8 mouse cellular contexts compared by ENCODE assay signal in genomic region chr1:181150827-181151534, GRCm38 (mm10). TPM values are rescaled to one million over a fixed set of nuclear protein-coding genes. Genes with fewer than 3 reads are reported as not detected.
DNase-seq lines count a peak whose midpoint lies in the region; ATAC-seq and TF ChIP-seq lines count a peak whose summit lies in the region.

No protein-coding gene starts in this region.

- WGBS in hindbrain, postnatal 0 days, result under 1% methylated on average over 46 of the region's 59 CpGs

- ATAC-seq in hindbrain, postnatal 0 days, result peak; percentile 92
- peak; percentile 99 for ATAC-seq in megakaryocyte, adult 5-6 weeks (ENCODE audit: poor library complexity, severe bottlenecking)

- H3K4me2 ChIP-seq in hindbrain, postnatal 0 days (ENCODE audit: low read depth, low read length), result peak overlapping the region; percentile 61

- H3K27ac ChIP-seq in hindbrain, postnatal 0 days, result peak overlapping the region; percentile 83
- H3K27ac ChIP-seq in left cerebral cortex, adult 2 months, result peak overlapping the region; percentile 82

- peak; percentile 87 for DNase-seq in T-cell, adult 2 months (ENCODE audit: low spot score)
- DNase-seq in cerebellum, postnatal 36 days, result peak; percentile 90 to 94
- peak; percentile 92 for DNase-seq in gastrocnemius, adult 18-20 months (ENCODE audit: low spot score)
- DNase-seq in hindbrain, postnatal 0 days (ENCODE audit: low spot score), result peak; percentile 96
- peak; percentile 89 to 91 for DNase-seq in left cerebral cortex, adult 2 months (ENCODE audit: extremely low spot score in 1 of 2, low spot score in 2 of 2)
- DNase-seq in right cerebral cortex, adult 2 months (ENCODE audit: low spot score in 2 of 2), result peak; percentile 94 to 96
- DNase-seq in urinary bladder, postnatal 14 days (ENCODE audit: low spot score), result peak; percentile 93

- intact Hi-C loops in left cerebral cortex, adult 2 months (cut with DNase I), result loop anchor here (5.0 kb wide), 1 partner anchor 339 kb away; the partner anchor contains the start of gene H3f3a

- no peaks in the 10 kb centered on the region for H3K9me3 ChIP-seq in hindbrain, postnatal 0 days (ENCODE audit: low read length)

- TF ChIP-seq CTCF in hindbrain, postnatal 0 days (IDR thresholded peaks at IDR 0.05; ENCODE audit: low read depth), result no peak
- no peak for TF ChIP-seq CTCF in left cerebral cortex, adult 2 months (IDR thresholded peaks at IDR 0.05)

- H3K4me1 ChIP-seq in hindbrain, postnatal 0 days (ENCODE audit: insufficient read depth, low read length), result 0 out of 2 replicates have a peak, but pooled peaks cover 10% of the 10 kb centered on the region

- H3K27me3 ChIP-seq in hindbrain, postnatal 0 days (ENCODE audit: insufficient read depth, low read length), result no peaks in the 10 kb centered on the region

- H3K36me3 ChIP-seq in hindbrain, postnatal 0 days (ENCODE audit: insufficient read depth, low read length), result no peaks in the 10 kb centered on the region

- peak overlapping the region; percentile 89 for H3K9ac ChIP-seq in hindbrain, postnatal 0 days (replicated peaks; ENCODE audit: low read length)

- peak overlapping the region; percentile 99 for H3K4me3 ChIP-seq in hindbrain, postnatal 0 days (ENCODE audit: low read length)
- H3K4me3 ChIP-seq in left cerebral cortex, adult 2 months, result peak overlapping the region; percentile 76

RNA-seq across cellular contexts. Expression of gene Cnih4, which starts 6.5 kb away (rescaled TPM):
- 10 to 100 TPM; 39.3 to 40.5 TPM for total RNA-seq in gastrocnemius, adult 18-20 months (2021)
- 10.8 and 12.9 TPM in 2 replicates for total RNA-seq in hindbrain, postnatal 0 days (2014; rRNA removed)
- polyA plus RNA-seq in hindbrain, postnatal 0 days (2015; fragmentation: Nextera tagmentation; extraction: Ambion mirVana), result 59.9 and 61.3 TPM in 2 replicates
- 10 to 100 TPM; 27.3 to 29.0 TPM for total RNA-seq in left cerebral cortex, adult 2 months (2021)
- 95.3 and 111 TPM in 2 replicates for total RNA-seq in megakaryocyte, adult 5-6 weeks (2015)
- total RNA-seq in megakaryocyte, adult 5-6 weeks (2017), result 147 and 148 TPM in 2 replicates

RNA-seq across cellular contexts. Expression of gene Nvl, which starts 7.0 kb away (rescaled TPM):
- total RNA-seq in gastrocnemius, adult 18-20 months (2021), result 1 to 10 TPM; 7.4 to 8.7 TPM
- 18.5 and 24.7 TPM in 2 replicates for total RNA-seq in hindbrain, postnatal 0 days (2014; rRNA removed)
- polyA plus RNA-seq in hindbrain, postnatal 0 days (2015; fragmentation: Nextera tagmentation; extraction: Ambion mirVana), result 26.8 and 27.1 TPM in 2 replicates
- 10 to 100 TPM; 34.4 to 36.5 TPM for total RNA-seq in left cerebral cortex, adult 2 months (2021)
- 19.8 and 22.7 TPM in 2 replicates for total RNA-seq in megakaryocyte, adult 5-6 weeks (2015)
- 14.0 and 18.1 TPM in 2 replicates for total RNA-seq in megakaryocyte, adult 5-6 weeks (2017)

Comparison
In these comparisons a context has a peak if more than half of its experiments do, and no peak if none do; other contexts are left out.
1. Peak in every context shown above with its lines: DNase-seq, ATAC-seq, H3K4me3 ChIP-seq and H3K27ac ChIP-seq.